Mouse (Mus musculus) cortical plate, adult 2 months (tissue): ENCODE results near the gene Neo1.

Source experiments
- CTCF ChIP-seq: fragments of 200-500 bp; IDR thresholded peaks from 2 replicates; pipeline ENCODE4 v1.5.1; 2011; ENCODE audit warnings: mild to moderate bottlenecking, control low read depth, low read length; ENCODE audit not compliant: insufficient read depth; ENCODE audit errors: extremely low read depth
- POLR2A ChIP-seq: fragments of 200-500 bp; IDR thresholded peaks from 2 replicates; pipeline ENCODE4 v1.6.1; 2011; ENCODE audit warnings: mild to moderate bottlenecking, low read length, control low read depth; ENCODE audit not compliant: insufficient read depth; ENCODE audit errors: extremely low read depth

- TF ChIP-seq CTCF (no peak), POLR2A (no peak)
These were observed 57.2 kb downstream of the Neo1 start for GRCm38 (mm10) chr9:58979034-58979433.
